In the genomic region with DNA sequence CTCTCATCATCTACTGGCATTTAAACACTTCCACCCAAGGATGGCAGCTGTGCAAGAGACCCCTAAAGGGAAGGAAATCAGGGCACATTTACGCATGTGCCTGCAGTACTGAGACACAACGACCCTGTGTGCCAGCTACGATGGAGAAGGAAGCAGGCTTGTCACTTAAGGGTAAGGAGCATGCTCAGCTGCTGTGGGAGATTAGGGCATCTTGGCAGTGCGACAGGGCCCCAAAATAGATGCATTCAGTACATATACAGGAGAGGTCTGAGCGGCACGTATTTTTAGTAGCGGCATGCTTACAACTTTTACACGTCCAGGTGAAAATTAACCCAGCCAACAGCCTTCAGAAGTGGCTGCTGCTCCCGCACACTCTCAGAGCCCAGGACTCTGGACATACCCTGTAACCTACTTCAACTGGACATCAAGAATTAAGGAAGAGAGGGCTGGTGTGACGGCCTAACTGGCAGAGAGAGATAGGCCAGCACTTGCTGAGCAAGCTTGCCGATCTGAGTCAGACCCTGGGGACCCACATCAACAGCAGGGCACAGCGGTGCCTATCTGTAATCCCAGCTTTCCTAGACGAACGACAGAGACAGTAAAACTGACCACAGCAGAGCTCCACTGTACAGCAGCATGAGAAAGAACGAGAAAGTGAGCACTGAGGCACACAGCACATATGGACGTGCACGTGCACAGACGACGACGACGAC, we compare ENCODE assay signal across 10 mouse cellular contexts. TPM values are rescaled to one million over a fixed set of nuclear protein-coding genes. Genes with fewer than 3 reads are reported as not detected.
DNase-seq lines count a peak whose midpoint lies in the region; ATAC-seq and TF ChIP-seq lines count a peak whose summit lies in the region.
"Had no signal": no experiment of that assay in that cellular context is flagged by ENCODE, and none has a peak within 500 bp of the region (broad histone marks: within the 10 kb centered on the region; RNA-seq: fewer than 3 reads in every experiment).

No protein-coding gene starts in this region.

- no peak for TF ChIP-seq CTCF in MEL (IDR thresholded peaks at IDR 0.05 in 2 of 3, conservative IDR thresholded peaks at IDR 0.05 in 1 of 3; ENCODE audit: control insufficient read depth in 1 of 3, insufficient read depth in 1 of 3, low read depth in 2 of 3, low read length in 3 of 3, poor library complexity in 1 of 3, severe bottlenecking in 1 of 3)

- H3K27ac ChIP-seq in MEL (ENCODE audit: control insufficient read depth, low read depth, low read length), result peak overlapping the region; percentile 17; the same call in 1 of the 2 replicates
- no peak overlapping the region for H3K27ac ChIP-seq in kidney, embryonic 15.5 days

- H3K4me3 ChIP-seq in MEL (ENCODE audit: control insufficient read depth in 1 of 2, insufficient read depth in 1 of 2, low read depth in 2 of 2, low read length in 2 of 2), result no peak overlapping the region
- no peak overlapping the region for H3K4me3 ChIP-seq in kidney, embryonic 15.5 days (replicated peaks)

- 82% methylated on average over 21 of the region's 21 CpGs for WGBS in kidney, embryonic 15.5 days

- no peak for DNase-seq in frontal cortex, postnatal 25 days (ENCODE audit: low spot score in 2 of 2)
- peak; percentile 75 for DNase-seq in MEL (ENCODE audit: low read depth, low spot score)
- DNase-seq in gastrocnemius, postnatal 25 days, result peak; percentile 76
- DNase-seq in right cerebral cortex, adult 18-20 months, result no peak
- no peak for DNase-seq in lung, postnatal 10 days
- DNase-seq: layer of hippocampus, adult 9-11 months; right cerebral cortex, postnatal 4 days had no signal

- H3K36me3 ChIP-seq in MEL (ENCODE audit: control insufficient read depth in 1 of 2, insufficient read depth in 2 of 2, low read length in 2 of 2), result peaks cover 2 to 14% of the 10 kb centered on the region in 2 experiments
- 0 out of 2 replicates have a peak, but pooled peaks cover 5% of the 10 kb centered on the region for H3K36me3 ChIP-seq in kidney, embryonic 15.5 days

- peaks cover 77% of the 10 kb centered on the region for H3K79me2 ChIP-seq in MEL (ENCODE audit: control insufficient read depth, insufficient read depth, low read length, poor library complexity)

- no peak overlapping the region for H3K4me2 ChIP-seq in kidney, embryonic 15.5 days

- H3K9me3 ChIP-seq in MEL (replicated peaks; ENCODE audit: insufficient read depth, low read length), result no peaks in the 10 kb centered on the region
- no peaks in the 10 kb centered on the region for H3K9me3 ChIP-seq in kidney, embryonic 15.5 days (replicated peaks)

- no peak for TF ChIP-seq RAD21 in MEL (IDR thresholded peaks at IDR 0.05; ENCODE audit: low read depth, low read length)

- ATAC-seq in frontal cortex, adult (ENCODE audit: low TSS enrichment), result peak; percentile 39; the same call in 1 of the 2 replicates
- peak; percentile 55 to 61; a peak in 3 of 4 replicates for ATAC-seq in hematopoietic stem cell, adult 5-6 weeks (replicated peaks in 1 of 2; ENCODE audit: insufficient read depth in 1 of 2, low FRiP score in 2 of 2, low TSS enrichment in 1 of 2, low read depth in 1 of 2, poor library complexity in 2 of 2, severe bottlenecking in 2 of 2)
- ATAC-seq in kidney, embryonic 15.5 days (replicated peaks; ENCODE audit: low FRiP score), result no peak

- no peaks in the 10 kb centered on the region for H3K27me3 ChIP-seq in MEL (ENCODE audit: control insufficient read depth in 1 of 2, insufficient read depth in 2 of 2, low read length in 2 of 2)
- no peaks in the 10 kb centered on the region for H3K27me3 ChIP-seq in kidney, embryonic 15.5 days

- TF ChIP-seq POLR2A in MEL (IDR thresholded peaks at IDR 0.05; ENCODE audit: control insufficient read depth in 1 of 2, insufficient read depth in 1 of 2, low read depth in 1 of 2, low read length in 2 of 2, poor library complexity in 1 of 2), result no peak

- peaks cover 13 to 23% of the 10 kb centered on the region in 2 experiments for H3K4me1 ChIP-seq in MEL (ENCODE audit: control insufficient read depth in 1 of 2, insufficient read depth in 2 of 2, low read length in 2 of 2)
- H3K4me1 ChIP-seq in kidney, embryonic 15.5 days, result peaks cover 30% of the 10 kb centered on the region

- 0 out of 2 replicates have a peak overlapping the region, but pooled peaks have one; percentile 9 for H3K9ac ChIP-seq in MEL (ENCODE audit: control insufficient read depth, low read depth, low read length, poor library complexity, severe bottlenecking)
- H3K9ac ChIP-seq in kidney, embryonic 15.5 days, result no peak overlapping the region

- no peak; a peak in 1 of 4 replicates for TF ChIP-seq EP300 in MEL (IDR thresholded peaks at IDR 0.05; ENCODE audit: low read depth in 1 of 2, low read length in 2 of 2)

TF ChIP-seq in MEL, 35 proteins besides CTCF, POLR2A, EP300 and RAD21:
- TF ChIP-seq ELF1 (IDR thresholded peaks at IDR 0.05; ENCODE audit: low read depth, low read length) (no peak), MYB (IDR thresholded peaks at IDR 0.05; ENCODE audit: low read depth, low read length) (no peak), SIN3A (IDR thresholded peaks at IDR 0.05; ENCODE audit: low read length) (no peak; the same call in 1 of the 2 replicates), E2F4 (IDR thresholded peaks at IDR 0.05; ENCODE audit: borderline replicate concordance, low read depth, low read length) (no peak), CHD1 (IDR thresholded peaks at IDR 0.05; ENCODE audit: low read depth, low read length) (no peak), MXI1 (IDR thresholded peaks at IDR 0.05; ENCODE audit: low read depth, low read length) (0 out of 2 replicates have a peak, but pooled peaks have one; percentile 24), NRF1 (IDR thresholded peaks at IDR 0.05; ENCODE audit: insufficient read depth, low read depth, low read length, poor library complexity, severe bottlenecking) (peak; percentile 66), RCOR1 (IDR thresholded peaks at IDR 0.05; ENCODE audit: low read depth, low read length) (0 out of 2 replicates have a peak, but pooled peaks have one; percentile 28), ZC3H11A (IDR thresholded peaks at IDR 0.05; ENCODE audit: low read depth, low read length) (no peak), ETS1 (IDR thresholded peaks at IDR 0.05; ENCODE audit: low read depth, low read length) (peak; percentile 49; the same call in 1 of the 2 replicates), TAL1 (IDR thresholded peaks at IDR 0.05; ENCODE audit: low read length) (peak; percentile 36), MEF2A (IDR thresholded peaks at IDR 0.05; ENCODE audit: extremely low read depth, insufficient replicate concordance, low read depth, low read length, poor library complexity, severe bottlenecking) (peak; percentile 59; the same call in 1 of the 2 replicates), MAX (IDR thresholded peaks at IDR 0.05; ENCODE audit: low read length) (no peak)

RNA-seq across cellular contexts. Expression of a gene that starts 19.6 kb away (rescaled TPM):
- total RNA-seq in MEL (2012; rRNA removed), result 93.8 and 96.5 TPM in 2 replicates
- polyA plus RNA-seq in MEL (2012; ENCODE audit: insufficient read depth in 1 of 2, insufficient read length in 2 of 2, low read depth in 1 of 2, low replicate concordance in 2 of 2, missing spikeins in 1 of 2), result 100 to 1,000 TPM in 1 of 2 experiments, 10 to 100 TPM in 1; 97.0 to 258 TPM
- total RNA-seq in gastrocnemius, postnatal 25 days (2021), result 100 to 1,000 TPM; 201 to 245 TPM
- total RNA-seq in hematopoietic stem cell, adult 5-6 weeks (2017), result 126 and 211 TPM in 2 replicates
- polyA plus RNA-seq in kidney, embryonic 15.5 days (2015; fragmentation: Nextera tagmentation; extraction: Ambion mirVana), result 75.2 and 81.5 TPM in 2 replicates

RNA-seq across cellular contexts. Expression of a gene that starts 31.3 kb away (rescaled TPM):
- total RNA-seq in MEL (2012; rRNA removed), result not detected in 2 replicates
- 10 to 100 TPM in 1 of 2 experiments, not detected in 1; 37.3 TPM for polyA plus RNA-seq in MEL (2012; ENCODE audit: insufficient read depth in 1 of 2, insufficient read length in 2 of 2, low read depth in 1 of 2, low replicate concordance in 2 of 2, missing spikeins in 1 of 2)
- total RNA-seq in gastrocnemius, postnatal 25 days (2021), result not detected
- total RNA-seq in hematopoietic stem cell, adult 5-6 weeks (2017), result not detected in 2 replicates
- not detected in 2 replicates for polyA plus RNA-seq in kidney, embryonic 15.5 days (2015; fragmentation: Nextera tagmentation; extraction: Ambion mirVana)

RNA-seq across cellular contexts. Expression of a gene that starts 32.8 kb away (rescaled TPM):
- total RNA-seq in MEL (2012; rRNA removed), result 3,087 and 3,166 TPM in 2 replicates
- 1,000 to 10,000 TPM; 3,057 to 3,899 TPM for polyA plus RNA-seq in MEL (2012; ENCODE audit: insufficient read depth in 1 of 2, insufficient read length in 2 of 2, low read depth in 1 of 2, low replicate concordance in 2 of 2, missing spikeins in 1 of 2)
- total RNA-seq in gastrocnemius, postnatal 25 days (2021), result 100 to 1,000 TPM; 325 to 356 TPM
- 2,185 and 3,551 TPM in 2 replicates for total RNA-seq in hematopoietic stem cell, adult 5-6 weeks (2017)
- polyA plus RNA-seq in kidney, embryonic 15.5 days (2015; fragmentation: Nextera tagmentation; extraction: Ambion mirVana), result 973 and 1,016 TPM in 2 replicates

RNA-seq across cellular contexts. Expression of a gene that starts 38.1 kb away (rescaled TPM):
- total RNA-seq in MEL (2012; rRNA removed), result 20.6 and 21.5 TPM in 2 replicates
- 10 to 100 TPM in 1 of 2 experiments, not detected in 1; 56.5 TPM for polyA plus RNA-seq in MEL (2012; ENCODE audit: insufficient read depth in 1 of 2, insufficient read length in 2 of 2, low read depth in 1 of 2, low replicate concordance in 2 of 2, missing spikeins in 1 of 2)
- total RNA-seq in gastrocnemius, postnatal 25 days (2021), result 1 to 10 TPM; 2.5 to 2.9 TPM
- total RNA-seq in hematopoietic stem cell, adult 5-6 weeks (2017), result 13.8 and 14.5 TPM in 2 replicates
- polyA plus RNA-seq in kidney, embryonic 15.5 days (2015; fragmentation: Nextera tagmentation; extraction: Ambion mirVana), result 14.1 and 17.3 TPM in 2 replicates

RNA-seq across cellular contexts. Expression of a gene that starts 47.4 kb away (rescaled TPM):
- 96.0 and 106 TPM in 2 replicates for total RNA-seq in MEL (2012; rRNA removed)
- polyA plus RNA-seq in MEL (2012; ENCODE audit: insufficient read depth in 1 of 2, insufficient read length in 2 of 2, low read depth in 1 of 2, low replicate concordance in 2 of 2, missing spikeins in 1 of 2), result 100 to 1,000 TPM in 1 of 2 experiments, not detected in 1; 112 TPM
- total RNA-seq in gastrocnemius, postnatal 25 days (2021), result 10 to 100 TPM; 24.6 to 24.7 TPM
- 95.5 and 115 TPM in 2 replicates for total RNA-seq in hematopoietic stem cell, adult 5-6 weeks (2017)
- 250 and 269 TPM in 2 replicates for polyA plus RNA-seq in kidney, embryonic 15.5 days (2015; fragmentation: Nextera tagmentation; extraction: Ambion mirVana)

Comparison
In these comparisons a context has a peak if more than half of its experiments do, and no peak if none do; other contexts are left out.
1. DNase-seq: peak in MEL (single experiment) and gastrocnemius, postnatal 25 days (single experiment); none in frontal cortex, postnatal 25 days (0 of 2), right cerebral cortex, adult 18-20 months (single experiment) and lung, postnatal 10 days (single experiment).